Mouse (Mus musculus) intestine, embryonic 14.5 days (tissue): ENCODE measurements at regions not wholly inside any gene's neighbourhood (a gene's known extent, or its start where the extent isn't known, plus 50 kb on each side); places are given as distances from the start of the nearest gene placed in this dataset.
"Not testable (repeated sequence)": the region's sequence is repeated elsewhere in the genome, so short reads cannot be mapped to it uniquely, and the experiment has no call there.

Source experiments
- ATAC-seq: fragments of 200-750 bp; cut with Nextera tagmentation; replicated peaks from 2 replicates; pipeline ENCODE4 v1.8.0; 2017; ENCODE audit warnings: low read depth, moderate number of reproducible peaks, moderate TSS enrichment, moderate library complexity; ENCODE audit not compliant: low FRiP score, low TSS enrichment
- DNase-seq: peaks from one replicate; pipeline ENCODE4 v3.0.0-alpha.2; 2018; ENCODE audit warnings: low spot score
- H3K27ac ChIP-seq: fragments of 300-500 bp; sonication (generic); 2 replicates; pipeline ENCODE4 v1.5.1; 2014; ENCODE audit warnings: low read depth, mild to moderate bottlenecking, control low read depth
- H3K27me3 ChIP-seq: fragments of 300-500 bp; sonication (generic); replicated peaks from 2 replicates; pipeline ENCODE4 v1.6.1; 2014; ENCODE audit warnings: low read length, control low read depth; ENCODE audit not compliant: control insufficient read depth, insufficient read depth
- H3K36me3 ChIP-seq: fragments of 300-500 bp; sonication (generic); 2 replicates; pipeline ENCODE4 v1.6.1; 2014; ENCODE audit warnings: low read length, control low read depth; ENCODE audit not compliant: control insufficient read depth, insufficient read depth
- H3K4me1 ChIP-seq: fragments of 300-500 bp; sonication (generic); replicated peaks from 2 replicates; pipeline ENCODE4 v1.6.1; 2014; ENCODE audit warnings: low read length, control low read depth, mixed read lengths; ENCODE audit not compliant: control insufficient read depth, insufficient read depth
- H3K4me2 ChIP-seq: fragments of 300-500 bp; sonication (generic); 2 replicates; pipeline ENCODE4 v1.6.1; 2014; ENCODE audit warnings: low read length
- H3K4me3 ChIP-seq: fragments of 300-500 bp; sonication (generic); 2 replicates; pipeline ENCODE4 v1.5.1; 2014; ENCODE audit warnings: low read depth, low read length, control low read depth, mixed read lengths
- H3K9ac ChIP-seq: fragments of 300-500 bp; sonication (generic); 2 replicates; pipeline ENCODE4 v1.6.1; 2014; ENCODE audit warnings: mild to moderate bottlenecking, low read length
- H3K9me3 ChIP-seq: fragments of 300-500 bp; sonication (generic); 2 replicates; pipeline ENCODE4 v1.6.1; 2016; ENCODE audit warnings: low read length, control low read depth; ENCODE audit not compliant: control insufficient read depth
- WGBS: fragments of 180-500 bp; shearing (Covaris S2); extraction: QIAGEN DNeasy Blood & Tissue Kit; methylation state at CpG from one replicate; pipeline ENCODE4 v1.1.7; 2014; 5-methylcytosine and 5-hydroxymethylcytosine counted together

GRCm38 (mm10) chr19:19347017-19347416 is 236.0 kb upstream of the Rorb start:
- Histone ChIP-seq H3K9me3 (no peaks in the 10 kb centered on the region), H3K4me3 (no peak overlapping the region), H3K4me1 (no peaks in the 10 kb centered on the region), H3K4me2 (no peak overlapping the region), H3K27me3 (no peaks in the 10 kb centered on the region), H3K9ac (no peak overlapping the region), H3K36me3 (no peaks in the 10 kb centered on the region), H3K27ac (no peak overlapping the region)
- no peak for ATAC-seq
- 46% methylated on average over 2 of the region's 2 CpGs for WGBS
- DNase-seq, result no peak

GRCm38 (mm10) chr19:19344426-19344811 is 233.4 kb upstream of the Rorb start:
- WGBS, result 78% methylated on average over 7 of the region's 7 CpGs
- no peaks in the 10 kb centered on the region for H3K9me3 ChIP-seq
- H3K36me3 ChIP-seq, result no peaks in the 10 kb centered on the region
- ATAC-seq (no peak), DNase-seq (no peak)
- no peak overlapping the region for H3K4me3 ChIP-seq
- no peaks in the 10 kb centered on the region for H3K4me1 ChIP-seq
- no peak overlapping the region for H3K27ac ChIP-seq
- no peak overlapping the region for H3K4me2 ChIP-seq
- H3K9ac ChIP-seq, result no peak overlapping the region
- no peaks in the 10 kb centered on the region for H3K27me3 ChIP-seq

GRCm38 (mm10) chr19:19343702-19344425 is 232.9 kb upstream of the Rorb start:
- no peak overlapping the region for H3K4me3 ChIP-seq
- H3K27me3 ChIP-seq, result no peaks in the 10 kb centered on the region
- no peak overlapping the region for H3K27ac ChIP-seq
- no peaks in the 10 kb centered on the region for H3K4me1 ChIP-seq
- 57% methylated on average over 10 of the region's 10 CpGs for WGBS
- H3K36me3 ChIP-seq, result no peaks in the 10 kb centered on the region
- DNase-seq (no peak), ATAC-seq (no peak)
- H3K4me2 ChIP-seq, result no peak overlapping the region
- H3K9ac ChIP-seq, result no peak overlapping the region
- no peaks in the 10 kb centered on the region for H3K9me3 ChIP-seq

GRCm38 (mm10) chr19:19307142-19307541 is 196.1 kb upstream of the Rorb start:
- ATAC-seq, H3K4me3 ChIP-seq, DNase-seq, H3K4me2 ChIP-seq, H3K27me3 ChIP-seq, H3K36me3 ChIP-seq, H3K9me3 ChIP-seq, H3K9ac ChIP-seq, H3K27ac ChIP-seq, H3K4me1 ChIP-seq: not testable (repeated sequence)
- WGBS, result 92% methylated on average over 2 of the region's 2 CpGs

- WGBS, result 85% methylated on average over 6 of the region's 6 CpGs
- no peak for ATAC-seq
These were observed 195.6 kb upstream of the Rorb start for GRCm38 (mm10) chr19:19306476-19307131.

GRCm38 (mm10) chr19:19285864-19286263 is 174.9 kb upstream of the Rorb start:
- not testable (repeated sequence) for H3K4me1 ChIP-seq, H3K4me3 ChIP-seq, H3K4me2 ChIP-seq, DNase-seq, H3K9me3 ChIP-seq, ATAC-seq, H3K27ac ChIP-seq, H3K27me3 ChIP-seq, H3K9ac ChIP-seq, H3K36me3 ChIP-seq
- WGBS, result 81% methylated on average over 3 of the region's 3 CpGs

More at GRCm38 (mm10) chr19:19306476-19307131, 195.6 kb upstream of the Rorb start:
- Histone ChIP-seq H3K27ac (no peak overlapping the region), H3K27me3 (no peaks in the 10 kb centered on the region), H3K4me1 (no peaks in the 10 kb centered on the region), H3K9ac (no peak overlapping the region), H3K36me3 (no peaks in the 10 kb centered on the region), H3K4me3 (no peak overlapping the region), H3K4me2 (no peak overlapping the region), H3K9me3 (no peaks in the 10 kb centered on the region)
- DNase-seq, result no peak

GRCm38 (mm10) chr19:19246837-19247560 is 136.0 kb upstream of the Rorb start:
- Histone ChIP-seq H3K9me3 (no peaks in the 10 kb centered on the region), H3K36me3 (no peaks in the 10 kb centered on the region), H3K4me3 (no peak overlapping the region), H3K27me3 (no peaks in the 10 kb centered on the region), H3K4me1 (no peaks in the 10 kb centered on the region), H3K27ac (no peak overlapping the region), H3K9ac (no peak overlapping the region), H3K4me2 (no peak overlapping the region)
- DNase-seq, result no peak
- 58% methylated on average over 5 of the region's 5 CpGs for WGBS
- no peak for ATAC-seq

GRCm38 (mm10) chr19:19229305-19229994 is 118.5 kb upstream of the Rorb start:
- Histone ChIP-seq H3K36me3 (no peaks in the 10 kb centered on the region), H3K4me2 (no peak overlapping the region), H3K27me3 (no peaks in the 10 kb centered on the region), H3K4me3 (no peak overlapping the region), H3K9ac (no peak overlapping the region), H3K9me3 (no peaks in the 10 kb centered on the region), H3K27ac (no peak overlapping the region), H3K4me1 (no peaks in the 10 kb centered on the region)
- DNase-seq (no peak), ATAC-seq (no peak)
- 75% methylated on average over 3 of the region's 3 CpGs for WGBS
